Mouse (Mus musculus): ENCODE results near the gene Ergic1. TPM values are rescaled to one million over a fixed set of nuclear protein-coding genes. Genes with fewer than 3 reads are reported as not detected.

The Ergic1 gene
- polyA plus RNA-seq, 1 experiment, result 39.2 TPM

DNA sequence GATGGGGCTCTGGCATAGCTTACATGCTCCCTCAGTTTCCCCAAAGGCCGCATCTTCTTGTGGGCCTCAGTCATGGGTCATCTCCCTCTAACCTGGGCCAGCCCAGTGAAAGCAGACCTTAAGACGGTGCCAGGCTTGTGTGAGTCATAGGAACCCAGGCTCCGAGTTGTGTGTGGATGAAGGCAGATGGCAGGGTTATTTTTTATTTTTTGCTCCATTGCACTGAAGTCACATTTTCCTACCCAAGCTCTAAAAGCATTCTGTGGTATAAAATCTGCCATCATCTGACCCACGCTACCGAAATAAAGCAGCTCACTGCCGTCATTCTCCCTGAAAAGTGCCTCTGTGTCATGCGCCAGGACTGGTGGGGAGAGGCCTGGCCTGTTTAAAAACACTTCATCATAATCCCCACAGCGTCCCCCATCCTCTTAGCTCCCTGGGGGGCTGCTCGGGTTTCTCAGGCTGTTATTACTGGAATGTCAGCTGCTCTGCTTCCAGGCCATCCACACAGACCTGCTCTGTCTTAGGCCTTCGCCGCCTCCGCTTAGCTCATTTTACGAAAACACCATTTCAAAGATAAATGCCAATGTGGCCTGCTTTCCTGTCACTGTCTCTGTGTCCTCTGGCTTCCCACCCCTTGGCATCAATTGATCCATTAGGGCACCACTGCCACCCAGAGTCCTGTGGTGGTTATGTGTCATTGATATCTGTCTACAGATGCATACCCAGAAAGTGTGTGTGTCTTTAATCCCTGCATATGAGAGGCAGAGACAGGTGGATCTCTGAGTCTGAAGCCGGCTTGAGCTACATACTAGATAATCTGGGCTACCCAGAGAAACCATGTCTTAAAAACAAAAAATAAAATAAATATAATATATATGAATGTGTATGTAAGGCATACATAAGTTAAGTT is 89.4 kb downstream of the Ergic1 start:
- DNase-seq (ENCODE audit: low read depth in 1 of 2, low spot score in 2 of 2), result no peak
- Histone ChIP-seq H3K4me3 (ENCODE audit: extremely low read depth, insufficient read depth, insufficient read length) (no peak overlapping the region), H3K27ac (ENCODE audit: insufficient read depth, low read length) (no peak overlapping the region), H3K36me3 (ENCODE audit: control insufficient read depth, insufficient read depth, low read length) (no peaks in the 10 kb centered on the region), H3K4me1 (ENCODE audit: control insufficient read depth, insufficient read depth, insufficient read length) (no peaks in the 10 kb centered on the region), H3K27me3 (ENCODE audit: control insufficient read depth, insufficient read depth, low read length) (no peaks in the 10 kb centered on the region)
- WGBS, result 93% methylated on average over 14 of the region's 14 CpGs
- TF ChIP-seq POLR2A (IDR thresholded peaks at IDR 0.05; ENCODE audit: low read depth, low read length) (no peak), CTCF (IDR thresholded peaks at IDR 0.05; ENCODE audit: extremely low read depth, insufficient read depth, insufficient read length, insufficient replicate concordance) (no peak)

DNA sequence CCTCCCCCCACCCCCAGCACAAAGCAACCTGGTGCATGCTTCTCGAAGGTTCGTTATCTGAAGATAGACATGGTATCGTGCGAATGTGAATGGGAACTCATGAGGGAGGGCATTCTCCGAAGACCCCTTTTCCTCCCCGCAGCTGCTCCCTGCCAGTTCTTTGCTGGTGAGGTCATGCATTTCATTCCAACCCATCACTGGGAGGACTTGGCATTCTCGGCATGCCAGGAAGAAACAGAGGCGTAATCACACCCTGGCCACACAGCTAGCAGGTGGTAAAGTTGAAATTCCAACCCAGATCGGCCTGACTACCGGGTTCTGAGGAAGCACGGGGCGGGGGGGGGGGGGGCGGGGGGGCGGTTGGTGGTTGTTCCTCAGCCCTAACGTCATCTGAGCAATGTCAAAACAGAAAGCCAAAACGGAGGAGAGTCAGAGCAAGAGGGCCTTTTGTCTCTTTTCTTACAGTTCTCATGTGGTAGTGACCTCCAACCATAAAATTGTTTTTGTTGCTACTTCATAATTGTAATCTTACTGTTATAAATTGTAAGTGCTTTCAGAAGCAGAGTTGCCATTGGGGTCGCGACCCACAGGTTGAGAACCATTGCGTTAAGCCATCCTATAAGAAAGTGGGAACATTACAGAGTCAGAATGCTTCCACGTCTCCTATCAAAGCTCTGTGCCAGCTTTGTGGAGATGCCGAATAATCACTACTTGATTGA is 97.7 kb downstream of the Ergic1 start:
- no peak for DNase-seq (ENCODE audit: low read depth in 1 of 2, low spot score in 2 of 2)
- WGBS, result 50% methylated on average over 21 of the region's 21 CpGs
- no peak overlapping the region for H3K27ac ChIP-seq (ENCODE audit: insufficient read depth, low read length)
- H3K36me3 ChIP-seq (ENCODE audit: control insufficient read depth, insufficient read depth, low read length), result no peaks in the 10 kb centered on the region
- no peaks in the 10 kb centered on the region for H3K27me3 ChIP-seq (ENCODE audit: control insufficient read depth, insufficient read depth, low read length)
- no peak overlapping the region for H3K4me3 ChIP-seq (ENCODE audit: extremely low read depth, insufficient read depth, insufficient read length)
- peaks cover 5% of the 10 kb centered on the region; the same call in 1 of the 2 replicates for H3K4me1 ChIP-seq (ENCODE audit: control insufficient read depth, insufficient read depth, insufficient read length)
- no peak for TF ChIP-seq CTCF (IDR thresholded peaks at IDR 0.05; ENCODE audit: extremely low read depth, insufficient read depth, insufficient read length, insufficient replicate concordance)
- TF ChIP-seq POLR2A (IDR thresholded peaks at IDR 0.05; ENCODE audit: low read depth, low read length), result no peak

DNA sequence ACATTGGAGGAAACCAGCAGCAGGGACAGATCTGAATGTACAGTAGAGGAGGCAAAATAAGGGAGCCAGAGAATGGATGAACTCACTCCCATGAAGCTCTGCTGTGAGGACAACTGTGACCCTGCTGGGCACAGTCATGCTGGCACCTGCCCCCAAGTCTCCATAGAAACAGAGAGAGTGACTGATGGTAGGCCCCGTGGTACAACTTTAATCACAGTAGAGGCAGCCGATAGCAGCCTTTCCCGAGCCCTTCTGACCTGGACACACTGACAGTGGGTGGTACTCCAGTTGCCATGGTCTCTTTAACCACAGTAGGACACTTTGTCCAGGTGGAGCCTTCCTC is 98.3 kb downstream of the Ergic1 start:
- DNase-seq (ENCODE audit: low read depth in 1 of 2, low spot score in 2 of 2), result no peak
- no peaks in the 10 kb centered on the region for H3K36me3 ChIP-seq (ENCODE audit: control insufficient read depth, insufficient read depth, low read length)
- WGBS, result 74% methylated on average over 3 of the region's 3 CpGs
- no peaks in the 10 kb centered on the region for H3K27me3 ChIP-seq (ENCODE audit: control insufficient read depth, insufficient read depth, low read length)
- no peak for TF ChIP-seq CTCF (IDR thresholded peaks at IDR 0.05; ENCODE audit: extremely low read depth, insufficient read depth, insufficient read length, insufficient replicate concordance)
- no peak for TF ChIP-seq POLR2A (IDR thresholded peaks at IDR 0.05; ENCODE audit: low read depth, low read length)
- no peak overlapping the region for H3K4me3 ChIP-seq (ENCODE audit: extremely low read depth, insufficient read depth, insufficient read length)
- no peak overlapping the region for H3K27ac ChIP-seq (ENCODE audit: insufficient read depth, low read length)
- peaks cover 5% of the 10 kb centered on the region; the same call in 1 of the 2 replicates for H3K4me1 ChIP-seq (ENCODE audit: control insufficient read depth, insufficient read depth, insufficient read length)

DNA sequence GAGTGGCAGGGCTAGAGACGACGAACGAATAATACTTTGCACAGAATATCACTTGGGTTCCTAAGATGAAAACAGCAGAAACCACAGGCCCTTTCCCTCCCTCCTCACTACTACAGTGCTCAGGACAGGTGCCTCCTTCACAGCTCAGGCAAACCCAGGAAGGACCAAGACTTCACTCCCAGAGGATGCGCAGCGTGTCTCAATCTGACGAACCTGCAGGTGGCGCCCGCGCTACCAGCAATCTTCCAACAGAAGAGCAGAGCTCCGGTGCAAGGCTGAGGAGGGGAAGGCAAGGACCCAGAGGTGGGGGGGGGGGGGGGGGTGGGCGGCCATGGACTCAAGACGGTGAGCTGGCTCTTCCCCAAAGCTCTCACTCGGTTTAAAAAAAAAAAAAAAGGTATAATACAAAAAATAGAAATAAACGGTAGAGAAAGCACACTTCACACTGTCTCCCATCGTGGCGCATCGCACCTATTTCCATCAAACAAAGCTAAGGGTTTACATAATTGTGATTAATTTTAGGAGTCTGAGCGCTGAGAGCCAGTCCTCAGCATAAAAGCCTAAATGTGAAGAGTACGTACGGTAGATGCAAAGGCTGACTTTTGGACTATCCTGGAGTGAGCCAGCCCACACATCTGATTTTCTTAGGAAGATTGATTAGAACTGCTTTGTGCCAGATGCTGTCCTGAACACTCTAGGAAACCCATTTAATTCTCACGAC is 99.1 kb downstream of the Ergic1 start:
- peak; percentile 84 for TF ChIP-seq CTCF (IDR thresholded peaks at IDR 0.05; ENCODE audit: extremely low read depth, insufficient read depth, insufficient read length, insufficient replicate concordance)
- no peak for TF ChIP-seq POLR2A (IDR thresholded peaks at IDR 0.05; ENCODE audit: low read depth, low read length)
- DNase-seq (ENCODE audit: low read depth in 1 of 2, low spot score in 2 of 2), result peak; percentile 26 to 75
- WGBS, result 29% methylated on average over 21 of the region's 21 CpGs
- H3K4me3 ChIP-seq (ENCODE audit: extremely low read depth, insufficient read depth, insufficient read length), result no peak overlapping the region
- H3K4me1 ChIP-seq (ENCODE audit: control insufficient read depth, insufficient read depth, insufficient read length), result peaks cover 5% of the 10 kb centered on the region; the same call in 1 of the 2 replicates
- no peaks in the 10 kb centered on the region for H3K27me3 ChIP-seq (ENCODE audit: control insufficient read depth, insufficient read depth, low read length)
- no peak overlapping the region for H3K27ac ChIP-seq (ENCODE audit: insufficient read depth, low read length)
- no peaks in the 10 kb centered on the region for H3K36me3 ChIP-seq (ENCODE audit: control insufficient read depth, insufficient read depth, low read length)

DNA sequence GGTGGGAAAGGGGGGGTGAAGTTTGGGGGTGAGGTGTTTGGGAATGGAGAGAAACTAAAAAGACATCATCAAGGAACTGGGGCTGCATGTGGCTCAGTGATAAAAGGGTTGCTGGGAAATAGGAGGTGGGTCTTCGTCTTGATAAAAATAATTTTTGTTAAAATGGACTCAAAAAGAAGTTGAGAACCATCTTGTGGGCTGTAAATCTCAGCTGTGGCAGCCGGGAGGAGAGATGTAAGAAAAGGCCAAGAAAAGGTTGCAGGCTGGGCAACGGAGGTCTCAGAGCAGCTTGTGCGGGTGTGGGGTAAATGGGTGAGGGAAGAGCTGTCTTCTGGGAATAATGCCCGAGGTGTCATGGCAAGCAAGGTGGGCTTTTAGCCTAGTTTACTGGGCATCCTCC is 100.9 kb downstream of the Ergic1 start:
- H3K4me3 ChIP-seq (ENCODE audit: extremely low read depth, insufficient read depth, insufficient read length), result no peak overlapping the region
- H3K36me3 ChIP-seq (ENCODE audit: control insufficient read depth, insufficient read depth, low read length), result no peaks in the 10 kb centered on the region
- no peaks in the 10 kb centered on the region for H3K27me3 ChIP-seq (ENCODE audit: control insufficient read depth, insufficient read depth, low read length)
- 80% methylated on average over 5 of the region's 5 CpGs for WGBS
- H3K4me1 ChIP-seq (ENCODE audit: control insufficient read depth, insufficient read depth, insufficient read length), result peaks cover 5% of the 10 kb centered on the region; the same call in 1 of the 2 replicates
- no peak overlapping the region for H3K27ac ChIP-seq (ENCODE audit: insufficient read depth, low read length)
- TF ChIP-seq CTCF (IDR thresholded peaks at IDR 0.05; ENCODE audit: extremely low read depth, insufficient read depth, insufficient read length, insufficient replicate concordance), result no peak
- TF ChIP-seq POLR2A (IDR thresholded peaks at IDR 0.05; ENCODE audit: low read depth, low read length), result no peak
- no peak for DNase-seq (ENCODE audit: low read depth in 1 of 2, low spot score in 2 of 2)

DNA sequence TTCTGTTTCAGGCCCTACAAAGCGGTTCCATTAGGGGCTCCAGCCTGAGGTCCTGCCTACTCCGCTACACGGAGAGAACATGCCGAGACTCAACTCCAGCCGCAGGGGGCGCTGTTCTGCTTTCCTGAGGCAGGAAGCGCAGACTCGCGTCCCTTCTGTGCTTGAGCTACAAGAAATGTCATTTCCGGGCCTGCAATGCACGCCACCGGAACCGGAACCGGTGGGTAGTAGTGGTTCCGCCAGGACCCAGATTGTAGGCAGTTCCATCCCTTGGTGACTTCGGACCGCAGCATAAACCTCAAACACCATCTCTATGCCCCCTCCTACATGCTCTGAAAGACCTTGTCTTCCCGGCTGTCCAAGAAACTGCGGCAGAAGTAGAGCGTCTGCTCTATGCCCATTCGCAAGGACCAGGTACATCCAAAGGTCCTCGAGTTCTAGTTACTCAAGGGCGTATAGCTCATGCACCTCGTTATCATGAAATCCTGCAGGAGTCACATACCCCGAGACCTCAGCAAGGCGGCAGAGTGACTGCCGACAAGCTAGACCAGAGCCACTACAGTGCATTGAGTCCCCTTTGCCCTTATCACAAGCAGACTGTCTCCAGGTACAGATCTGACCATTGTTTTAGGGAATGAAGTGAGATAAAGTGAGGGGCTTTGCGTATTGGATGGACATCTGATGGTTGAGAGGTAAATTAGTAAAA is 101.8 kb downstream of the Ergic1 start, which contains the start of gene Atp6v0e:
Gene Atp6v0e, plus strand, starts transcription at position 254 of the 706 bp plus-strand sequence.
- Histone ChIP-seq H3K4me1 (ENCODE audit: control insufficient read depth, insufficient read depth, insufficient read length) (peaks cover 5% of the 10 kb centered on the region; the same call in 1 of the 2 replicates), H3K36me3 (ENCODE audit: control insufficient read depth, insufficient read depth, low read length) (no peaks in the 10 kb centered on the region), H3K4me3 (ENCODE audit: extremely low read depth, insufficient read depth, insufficient read length) (peak within 1 kb of the TSS; percentile 64), H3K27ac (ENCODE audit: insufficient read depth, low read length) (peak within 1 kb of the TSS; percentile 9; the same call in 1 of the 2 replicates), H3K27me3 (ENCODE audit: control insufficient read depth, insufficient read depth, low read length) (no peaks in the 10 kb centered on the region)
- WGBS, result 3% methylated on average over 28 of the region's 28 CpGs
- peak; percentile 89 to 92 for DNase-seq (ENCODE audit: low read depth in 1 of 2, low spot score in 2 of 2)
- TF ChIP-seq CTCF (IDR thresholded peaks at IDR 0.05; ENCODE audit: extremely low read depth, insufficient read depth, insufficient read length, insufficient replicate concordance) (peak; percentile 95), POLR2A (IDR thresholded peaks at IDR 0.05; ENCODE audit: low read depth, low read length) (peak; percentile 71)
